Mouse (Mus musculus) heart, embryonic 14.5 days (tissue): ENCODE data around the gene Cyp24a1. TPM values are rescaled to one million over a fixed set of nuclear protein-coding genes. Genes with fewer than 3 reads are reported as not detected.

Source experiments
- ATAC-seq: fragments of 200-750 bp; cut with Nextera tagmentation; 2 replicates; pipeline ENCODE4 v1.8.0; 2017; ENCODE audit warnings: low read depth, moderate TSS enrichment; ENCODE audit not compliant: insufficient number of reproducible peaks, insufficient read depth, low FRiP score
- H3K27ac ChIP-seq, 2 experiments: fragments of 200-500 bp in 1 of 2; fragments of 300-500 bp in 1 of 2; sonication (generic) in 1 of 2; replicated peaks in 1 of 2; 2 replicates each; pipeline ENCODE4 v1.5.1; 2012 to 2014; ENCODE audit warnings: low read depth in 2 of 2, low read length in 2 of 2, control low read depth in 1 of 2, mild to moderate bottlenecking in 1 of 2, mixed read lengths in 1 of 2; ENCODE audit not compliant: control insufficient read depth in 1 of 2, insufficient read depth in 1 of 2
- H3K27me3 ChIP-seq: fragments of 300-500 bp; sonication (generic); 2 replicates; pipeline ENCODE4 v1.6.1; 2014; ENCODE audit warnings: mild to moderate bottlenecking, low read length, control low read depth; ENCODE audit not compliant: control insufficient read depth, insufficient read depth
- H3K36me3 ChIP-seq: fragments of 300-500 bp; sonication (generic); 2 replicates; pipeline ENCODE4 v1.6.1; 2014; ENCODE audit warnings: mild to moderate bottlenecking, control low read depth, low read length, mixed read lengths; ENCODE audit not compliant: control insufficient read depth, insufficient read depth
- H3K4me1 ChIP-seq, 2 experiments: fragments of 200-500 bp in 1 of 2; fragments of 300-500 bp in 1 of 2; sonication (generic) in 1 of 2; 2 replicates each; pipeline ENCODE4 v1.6.1; 2012 to 2014; ENCODE audit warnings: low read length in 2 of 2, control low read depth in 1 of 2, mixed read lengths in 1 of 2; ENCODE audit not compliant: control insufficient read depth in 2 of 2, insufficient read depth in 2 of 2
- H3K4me2 ChIP-seq: fragments of 300-500 bp; sonication (generic); 2 replicates; pipeline ENCODE4 v1.6.1; 2014; ENCODE audit warnings: mild to moderate bottlenecking, low read length
- H3K4me3 ChIP-seq, 2 experiments: fragments of 200-500 bp in 1 of 2; fragments of 300-500 bp in 1 of 2; sonication (generic) in 1 of 2; 2 replicates each; pipeline ENCODE4 v1.5.1; 2012 to 2014; ENCODE audit warnings: low read length in 2 of 2, mild to moderate bottlenecking in 2 of 2, control low read depth in 1 of 2, low read depth in 1 of 2, moderate library complexity in 1 of 2; ENCODE audit not compliant: control insufficient read depth in 1 of 2, insufficient read depth in 1 of 2
- H3K9ac ChIP-seq: fragments of 300-500 bp; sonication (generic); 2 replicates; pipeline ENCODE4 v1.6.1; 2014; ENCODE audit warnings: mild to moderate bottlenecking, low read length
- H3K9me3 ChIP-seq: fragments of 300-500 bp; sonication (generic); 2 replicates; pipeline ENCODE4 v1.6.1; 2016; ENCODE audit warnings: low read length, control low read depth; ENCODE audit not compliant: control insufficient read depth
- WGBS: fragments of 180-500 bp; shearing (Covaris S2); extraction: QIAGEN DNeasy Blood & Tissue Kit; methylation state at CpG from one replicate; pipeline ENCODE4 v1.1.7; 2014; 5-methylcytosine and 5-hydroxymethylcytosine counted together
- polyA plus RNA-seq: library from polyadenylated mRNA; unstranded; fragments of >200 nt; fragmentation: Nextera tagmentation; extraction: Ambion mirVana; gene quantifications from 2 replicates; pipeline ENCODE4 v1.2.1, GENCODE M21; 2014

The Cyp24a1 gene
- polyA plus RNA-seq, result not detected in 2 replicates

DNA sequence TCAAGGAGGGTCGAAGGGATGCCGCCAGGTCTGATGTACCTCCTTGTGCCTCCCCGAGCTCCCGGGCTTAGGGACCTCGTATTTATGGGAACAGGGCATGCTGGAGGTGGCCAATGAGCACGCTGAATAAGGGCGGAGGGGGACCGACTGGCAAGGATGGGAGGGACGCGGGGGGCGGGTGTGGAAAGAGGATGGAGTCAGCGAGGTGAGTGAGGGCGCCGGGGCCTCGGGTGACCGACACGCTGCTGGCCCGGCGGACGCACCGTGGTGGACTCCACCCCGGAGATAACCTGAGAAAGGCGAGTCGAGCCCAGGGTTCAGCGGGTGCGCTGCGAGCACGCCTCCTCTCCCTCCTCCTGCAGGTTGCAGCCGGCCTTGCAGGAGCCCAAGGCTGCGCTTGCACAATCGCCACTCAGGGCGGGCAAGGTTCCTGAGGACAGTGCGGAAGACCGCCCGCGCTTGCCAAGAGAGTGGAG is at the start of gene Cyp24a1:
Gene Cyp24a1, minus strand, starts transcription at position 55 of the 476 bp plus-strand sequence.
- Histone ChIP-seq H3K9ac (no peak within 1 kb of the TSS), H3K4me2 (peak within 1 kb of the TSS; percentile 45), H3K27me3 (peaks cover 91% of the 10 kb centered on the region), H3K4me3 (peak within 1 kb of the TSS in 1 of 2 experiments; percentile 17; a peak in 2 of 4 replicates), H3K27ac (no peak within 1 kb of the TSS), H3K36me3 (no peaks in the 10 kb centered on the region), H3K9me3 (no peaks in the 10 kb centered on the region), H3K4me1 (peaks cover 2 to 10% of the 10 kb centered on the region in 2 experiments; a peak in 3 of 4 replicates)
- ATAC-seq, result 0 out of 2 replicates have a peak, but pooled peaks have one; percentile 21
- WGBS, result under 1% methylated on average over 34 of the region's 36 CpGs

DNA sequence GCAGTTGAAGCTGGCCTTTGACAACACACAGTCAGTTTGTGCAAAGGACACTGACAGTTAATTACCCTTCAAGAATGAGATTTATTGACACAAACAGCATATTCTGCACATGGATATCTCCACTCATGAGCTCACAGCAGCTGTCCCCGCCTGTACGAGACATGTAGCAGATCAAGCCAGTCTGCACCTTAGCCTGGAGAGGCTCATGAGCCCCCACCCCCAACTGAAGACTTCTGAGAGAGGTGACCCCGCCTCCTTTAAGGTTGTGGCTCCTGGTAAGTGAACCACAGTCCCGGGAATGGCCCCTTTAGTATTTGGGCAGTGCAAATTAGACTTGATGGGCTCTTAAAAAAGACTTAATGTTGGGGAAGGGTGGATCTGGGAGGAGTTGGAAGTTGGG is 48.8 kb upstream of the Cyp24a1 start:
- ATAC-seq, result no peak
- H3K4me3 ChIP-seq, result no peak overlapping the region
- H3K9me3 ChIP-seq, result no peaks in the 10 kb centered on the region
- H3K27ac ChIP-seq, result no peak overlapping the region
- no peaks in the 10 kb centered on the region for H3K36me3 ChIP-seq
- no peaks in the 10 kb centered on the region for H3K27me3 ChIP-seq
- 48% methylated on average over 4 of the region's 4 CpGs for WGBS
- no peak overlapping the region for H3K4me2 ChIP-seq
- no peak overlapping the region for H3K9ac ChIP-seq
- H3K4me1 ChIP-seq, result peaks cover 3 to 8% of the 10 kb centered on the region in 2 experiments; a peak in 3 of 4 replicates

DNA sequence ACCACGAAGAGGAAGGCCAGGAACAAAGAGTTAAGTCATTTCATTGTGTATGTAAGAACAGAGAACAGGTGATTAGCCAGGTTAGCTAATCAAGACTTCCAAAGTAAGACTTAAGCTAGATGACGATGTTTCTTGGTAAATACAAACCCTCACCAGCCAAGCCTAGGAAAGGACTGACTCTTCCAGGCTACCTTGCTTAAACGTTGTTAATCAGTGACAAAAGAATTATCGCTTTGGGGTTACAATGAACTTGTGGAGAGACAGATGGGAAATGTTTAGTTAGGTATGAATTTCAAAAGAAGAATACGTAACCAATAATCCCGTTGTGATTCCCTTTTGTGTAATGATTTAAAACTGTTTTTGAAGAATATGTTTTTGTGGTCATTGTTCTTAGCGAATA is 48.0 kb upstream of the Cyp24a1 start:
- no peak for ATAC-seq
- Histone ChIP-seq H3K9ac (no peak overlapping the region), H3K36me3 (no peaks in the 10 kb centered on the region), H3K4me1 (peaks cover 3 to 5% of the 10 kb centered on the region in 2 experiments; a peak in 2 of 4 replicates), H3K27ac (no peak overlapping the region), H3K9me3 (no peaks in the 10 kb centered on the region), H3K4me2 (no peak overlapping the region), H3K4me3 (no peak overlapping the region), H3K27me3 (no peaks in the 10 kb centered on the region)
- WGBS, result 80% methylated on average over 7 of the region's 7 CpGs

DNA sequence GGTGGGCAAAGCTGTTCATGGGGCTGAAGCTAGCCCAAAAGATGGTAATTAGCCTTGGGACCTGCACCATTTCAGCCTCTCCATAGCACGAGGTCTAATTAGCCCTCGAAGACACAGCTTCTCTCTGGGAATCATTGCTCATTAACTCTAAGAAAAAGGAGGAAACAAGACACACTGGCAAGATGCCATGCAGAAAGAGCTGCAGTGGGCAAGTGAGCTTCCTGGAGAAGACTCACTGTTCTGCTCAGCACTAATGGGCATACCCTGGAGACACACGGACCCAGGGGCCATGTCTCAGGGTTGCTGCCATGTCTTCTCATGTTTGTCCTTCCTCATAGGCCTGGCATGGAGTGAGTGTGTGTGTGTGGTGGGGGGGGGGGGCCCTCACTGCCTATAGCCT is 47.2 kb upstream of the Cyp24a1 start:
- Histone ChIP-seq H3K36me3 (no peaks in the 10 kb centered on the region), H3K9me3 (no peaks in the 10 kb centered on the region), H3K27ac (no peak overlapping the region), H3K27me3 (no peaks in the 10 kb centered on the region), H3K4me2 (no peak overlapping the region), H3K4me1 (peaks cover 3 to 5% of the 10 kb centered on the region in 2 experiments; a peak in 2 of 4 replicates), H3K9ac (no peak overlapping the region), H3K4me3 (no peak overlapping the region)
- ATAC-seq, result no peak
- 82% methylated on average over 3 of the region's 3 CpGs for WGBS

DNA sequence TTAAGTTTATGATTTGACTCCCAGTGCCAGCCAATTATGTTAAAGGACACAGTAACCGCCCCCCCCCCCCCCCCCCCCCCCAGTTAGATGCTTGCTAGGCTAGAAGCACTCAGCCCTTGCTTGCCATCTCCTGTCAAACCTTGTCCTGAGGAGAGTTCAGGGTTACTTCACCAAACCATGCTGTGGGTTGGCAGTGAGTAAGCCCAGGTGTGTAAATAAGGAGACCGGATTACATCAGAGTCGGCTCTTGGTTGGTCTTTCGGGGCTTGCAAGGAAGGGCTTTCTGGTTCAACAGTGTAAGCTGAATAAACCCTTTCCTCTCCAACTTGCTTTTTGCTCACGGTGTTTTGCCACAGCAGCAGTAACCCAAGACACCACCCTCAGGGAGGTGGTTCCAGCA is 46.7 kb upstream of the Cyp24a1 start:
- WGBS, result 90% methylated on average over 4 of the region's 5 CpGs
- no peak overlapping the region for H3K4me2 ChIP-seq
- H3K4me3 ChIP-seq, result no peak overlapping the region
- H3K9me3 ChIP-seq, result no peaks in the 10 kb centered on the region
- no peak overlapping the region for H3K9ac ChIP-seq
- peaks cover 3 to 5% of the 10 kb centered on the region in 2 experiments; a peak in 2 of 4 replicates for H3K4me1 ChIP-seq
- H3K36me3 ChIP-seq, result no peaks in the 10 kb centered on the region
- no peaks in the 10 kb centered on the region for H3K27me3 ChIP-seq
- no peak for ATAC-seq
- no peak overlapping the region for H3K27ac ChIP-seq

DNA sequence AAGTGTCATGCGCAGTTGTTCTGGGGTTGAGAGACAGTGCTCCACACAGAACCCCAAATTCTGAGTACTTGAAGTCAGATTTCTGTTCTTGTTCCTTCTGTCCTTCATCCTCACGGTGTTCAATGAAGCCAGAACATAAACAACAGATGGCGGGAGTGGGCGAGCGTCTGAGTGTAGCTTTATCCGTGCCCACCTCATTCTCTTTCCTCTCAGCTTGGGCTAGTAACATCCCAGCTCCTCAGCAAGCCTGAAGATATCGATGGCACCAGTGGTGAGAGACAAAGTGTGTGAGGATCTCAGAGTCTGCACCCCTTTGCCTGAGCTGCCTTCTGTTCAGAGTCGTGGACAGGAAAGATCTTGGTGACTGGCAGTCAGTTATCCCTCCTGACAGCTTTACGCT is 42.3 kb upstream of the Cyp24a1 start:
- H3K9me3 ChIP-seq, result no peaks in the 10 kb centered on the region
- H3K9ac ChIP-seq, result no peak overlapping the region
- no peak for ATAC-seq
- H3K36me3 ChIP-seq, result no peaks in the 10 kb centered on the region
- H3K27ac ChIP-seq, result no peak overlapping the region
- H3K4me3 ChIP-seq, result no peak overlapping the region
- H3K4me2 ChIP-seq, result no peak overlapping the region
- 80% methylated on average over 9 of the region's 9 CpGs for WGBS
- no peaks in the 10 kb centered on the region for H3K27me3 ChIP-seq
- no peaks in the 10 kb centered on the region for H3K4me1 ChIP-seq

DNA sequence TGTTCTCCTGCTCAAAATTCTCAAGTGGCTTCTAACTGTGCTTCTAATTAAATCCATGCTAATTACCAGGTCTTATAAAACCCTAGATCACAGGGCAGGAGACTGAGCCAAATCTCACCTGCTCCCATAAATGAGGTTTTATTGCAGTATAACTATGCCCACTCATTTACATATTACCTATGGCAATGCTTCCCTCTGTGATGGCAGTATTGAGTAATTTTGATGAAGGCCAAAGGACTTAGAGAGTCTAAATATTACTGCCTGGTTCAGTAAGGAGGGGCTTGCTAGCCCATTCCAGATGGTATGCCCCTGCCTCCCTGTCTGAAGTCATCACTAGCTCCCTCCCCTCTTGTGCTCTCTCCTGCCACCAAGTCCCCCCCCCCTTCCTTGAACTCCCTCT is 38.9 kb upstream of the Cyp24a1 start:
- H3K36me3 ChIP-seq, result no peaks in the 10 kb centered on the region
- H3K4me3 ChIP-seq, result no peak overlapping the region
- no peak for ATAC-seq
- H3K9me3 ChIP-seq, result no peaks in the 10 kb centered on the region
- H3K27ac ChIP-seq, result no peak overlapping the region
- no peak overlapping the region for H3K9ac ChIP-seq
- H3K4me1 ChIP-seq, result no peaks in the 10 kb centered on the region
- H3K4me2 ChIP-seq, result no peak overlapping the region
- no peaks in the 10 kb centered on the region; the same call in 1 of the 2 replicates for H3K27me3 ChIP-seq

DNA sequence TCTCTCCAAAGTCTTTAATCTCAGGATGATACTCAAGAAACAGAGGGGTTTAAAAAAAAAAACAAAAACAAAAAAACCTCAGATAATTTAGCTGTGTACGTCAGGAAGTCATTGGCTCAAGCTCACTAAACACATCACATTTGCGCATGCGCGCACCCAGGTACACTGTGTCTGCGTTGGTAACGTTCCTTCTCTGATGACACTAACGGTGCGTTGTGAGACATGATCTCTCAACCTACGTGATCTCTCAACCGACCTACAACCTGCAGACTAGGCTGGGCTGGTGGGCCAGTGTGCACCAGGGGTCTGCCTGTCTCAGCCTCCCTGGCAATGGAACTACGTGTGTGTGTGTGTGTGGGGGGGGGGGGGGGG is 37.8 kb upstream of the Cyp24a1 start:
- 87% methylated on average over 11 of the region's 11 CpGs for WGBS
- Histone ChIP-seq H3K4me3 (no peak overlapping the region), H3K4me1 (no peaks in the 10 kb centered on the region), H3K4me2 (no peak overlapping the region), H3K9ac (no peak overlapping the region), H3K9me3 (no peaks in the 10 kb centered on the region), H3K27ac (no peak overlapping the region), H3K27me3 (no peaks in the 10 kb centered on the region; the same call in 1 of the 2 replicates), H3K36me3 (no peaks in the 10 kb centered on the region)
- no peak for ATAC-seq
